ENCODE assay signal across 9 mouse cellular contexts in genomic region chr11:50587787-50588186, GRCm38 (mm10). TPM values are rescaled to one million over a fixed set of nuclear protein-coding genes. Genes with fewer than 3 reads are reported as not detected.
DNase-seq lines count a peak whose midpoint lies in the region; ATAC-seq and TF ChIP-seq lines count a peak whose summit lies in the region.
"Had no signal": no experiment of that assay in that cellular context is flagged by ENCODE, and none has a peak within 500 bp of the region (broad histone marks: within the 10 kb centered on the region; RNA-seq: fewer than 3 reads in every experiment).

No protein-coding gene starts in this region.

- 6% methylated on average over 3 of the region's 3 CpGs for WGBS in cerebellum, adult 2 months

- no peaks in the 10 kb centered on the region for H3K4me1 ChIP-seq in cerebellum, adult 2 months (ENCODE audit: control insufficient read depth, insufficient read depth, low read length)
- H3K4me1 ChIP-seq: stomach, embryonic 15.5 days had no signal

- POLR2A ChIA-PET in Patski (lab: Charles Lee): no interaction called here

- peaks cover 1% of the 10 kb centered on the region for H3K27me3 ChIP-seq in Patski
- no peaks in the 10 kb centered on the region for H3K27me3 ChIP-seq in cerebellum, adult 2 months (ENCODE audit: control insufficient read depth, insufficient read depth, low read length)
- H3K27me3 ChIP-seq: limb, embryonic 13.5 days; stomach, embryonic 15.5 days had no signal

- intact Hi-C loops in left cerebral cortex, postnatal 36 days (cut with DNase I): no loop called here

- peak; percentile 17 to 22 for DNase-seq in lung, adult 18-20 months
- DNase-seq in lung, postnatal 25 days (ENCODE audit: low spot score): no peak
- DNase-seq in Patski (ENCODE audit: low read depth, low spot score): no peak
- peak; percentile 35 to 52 for DNase-seq in cerebellum, adult 2 months
- DNase-seq in left cerebral cortex, postnatal 36 days (ENCODE audit: low spot score in 2 of 2): peak; percentile 30 to 40
- peak; percentile 86 for DNase-seq in retina, embryonic 14.5 days (ENCODE audit: low spot score)

- CTCF ChIA-PET in Patski (lab: Charles Lee): interaction anchor here (1.0 to 2.1 kb wide), 4 partner anchors 9 to 33 kb away, joined by 3 to 6 read pairs (median 4); no protein-coding TSS in a partner anchor

- TF ChIP-seq POLR2A in cerebellum, adult 2 months (IDR thresholded peaks at IDR 0.05; ENCODE audit: borderline replicate concordance, insufficient read depth, low read length): no peak

- ATAC-seq in Patski: no peak
- ATAC-seq in granulocyte monocyte progenitor cell, adult 5-6 weeks (replicated peaks; ENCODE audit: poor library complexity, severe bottlenecking): peak; percentile 60; the same call in 1 of the 2 replicates

- no peak overlapping the region for H3K4me3 ChIP-seq in cerebellum, adult 2 months (replicated peaks; ENCODE audit: insufficient read depth, low read depth, low read length)
- H3K4me3 ChIP-seq: limb, embryonic 13.5 days; stomach, embryonic 15.5 days had no signal

- in situ Hi-C loops in Patski (cut with MboI; ENCODE audit: low pct_unique_long_range_greater_than_20kb): no loop called here

- peak; percentile 62 for TF ChIP-seq CTCF in Patski (IDR thresholded peaks at IDR 0.05)
- peak; percentile 60; the same call in 1 of the 2 replicates for TF ChIP-seq CTCF in cerebellum, adult 2 months (IDR thresholded peaks at IDR 0.05; ENCODE audit: borderline replicate concordance, insufficient read depth, low read depth, low read length)

- no peak overlapping the region for H3K27ac ChIP-seq in cerebellum, adult 2 months (ENCODE audit: insufficient read depth, low read length)
- H3K27ac ChIP-seq: limb, embryonic 13.5 days; stomach, embryonic 15.5 days had no signal

RNA-seq across cellular contexts. Expression of gene Adamts2, which starts 14.1 kb away (rescaled TPM):
- polyA plus RNA-seq in Patski (2021): 1.7 TPM
- polyA plus RNA-seq in cerebellum, adult 2 months (2012; rRNA removed): 21.1 and 21.7 TPM in 2 replicates
- total RNA-seq in granulocyte monocyte progenitor cell, adult 5-6 weeks (2014; fragmentation: Nextera tagmentation): not detected in 2 replicates
- not detected in 2 replicates for total RNA-seq in granulocyte monocyte progenitor cell, adult 5-6 weeks (2017)
- 10 to 100 TPM in 1 of 2 experiments, 1 to 10 TPM in 1; 8.2 to 12.6 TPM for total RNA-seq in left cerebral cortex, postnatal 36 days (2021)

Comparison
In these comparisons a context has a peak if more than half of its experiments do, and no peak if none do; other contexts are left out.
1. DNase-seq: peak in lung, adult 18-20 months (2 of 2), cerebellum, adult 2 months (2 of 2), left cerebral cortex, postnatal 36 days (2 of 2) and retina, embryonic 14.5 days (single experiment); none in lung, postnatal 25 days (single experiment) and Patski (single experiment).
2. RNA of gene Adamts2, which starts 14.1 kb away (total RNA-seq): 8.2 to 12.6 TPM in left cerebral cortex, postnatal 36 days; not detected in granulocyte monocyte progenitor cell, adult 5-6 weeks; every median in the first group is over 4 times any median in the second.